Mouse (Mus musculus): Measurements from ENCODE around the gene Ccdc71.

- no peak for TF ChIP-seq CTCF (IDR thresholded peaks at IDR 0.05; ENCODE audit: borderline replicate concordance, insufficient read depth, low read depth, low read length)
- no peak for TF ChIP-seq POLR2A (IDR thresholded peaks at IDR 0.05; ENCODE audit: borderline replicate concordance, insufficient read depth, low read length)
These were observed 5.9 kb downstream of the Ccdc71 start for GRCm38 (mm10) chr9:108466219-108466618.

Measured in cerebellum, adult 2 months (tissue).